Mouse (Mus musculus) frontal cortex, postnatal 14 days (tissue): ENCODE results near the gene Pcdh15.
A peak's percentile ranks its signal among the peaks of the same experiment; 100 is the strongest.

Experiments
- DNase-seq, 2 experiments: peaks; one replicate each; pipeline ENCODE4 v3.0.0; 2022; ENCODE audit warnings: low spot score in 2 of 2

The Pcdh15 gene

DNA sequence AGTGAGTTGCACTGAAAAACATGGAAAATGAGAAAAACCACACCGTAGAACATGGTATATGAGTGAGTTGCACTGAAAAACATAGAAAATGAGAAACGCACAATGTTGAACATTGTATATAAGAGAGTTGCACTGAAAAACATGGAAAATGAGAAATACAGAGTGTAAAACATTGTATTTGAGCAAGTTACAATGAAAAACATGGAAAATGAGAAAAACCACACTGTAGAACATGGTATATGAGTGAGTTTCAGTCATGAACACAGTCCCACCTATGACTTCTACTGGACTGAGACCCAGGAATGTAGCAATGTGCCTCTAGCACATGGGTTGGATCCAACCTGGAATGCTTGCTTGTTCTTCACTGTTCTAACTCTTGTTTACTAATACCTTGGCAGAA, 279.9 kb downstream of the Pcdh15 start:
- no peak for DNase-seq

DNA sequence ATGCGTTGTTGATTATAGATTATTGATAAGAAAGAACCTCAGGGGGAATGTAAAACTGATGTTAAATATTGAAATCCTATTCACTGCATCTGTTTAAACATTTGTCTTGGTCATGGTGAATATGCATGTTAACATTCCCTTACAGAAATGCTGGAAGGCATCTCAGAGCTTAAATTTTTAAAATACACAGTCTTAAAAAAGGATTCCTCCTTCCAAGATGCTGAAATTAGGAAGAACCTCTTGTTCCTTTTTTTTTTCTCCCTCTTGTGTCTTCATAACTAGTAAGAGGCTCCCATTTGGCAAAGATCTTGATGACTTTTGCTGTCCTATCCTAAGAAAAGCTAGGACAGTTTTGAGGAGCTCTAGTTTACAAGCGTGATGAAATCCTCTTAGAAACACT, 284.9 kb downstream of the Pcdh15 start:
- DNase-seq: no peak

DNA sequence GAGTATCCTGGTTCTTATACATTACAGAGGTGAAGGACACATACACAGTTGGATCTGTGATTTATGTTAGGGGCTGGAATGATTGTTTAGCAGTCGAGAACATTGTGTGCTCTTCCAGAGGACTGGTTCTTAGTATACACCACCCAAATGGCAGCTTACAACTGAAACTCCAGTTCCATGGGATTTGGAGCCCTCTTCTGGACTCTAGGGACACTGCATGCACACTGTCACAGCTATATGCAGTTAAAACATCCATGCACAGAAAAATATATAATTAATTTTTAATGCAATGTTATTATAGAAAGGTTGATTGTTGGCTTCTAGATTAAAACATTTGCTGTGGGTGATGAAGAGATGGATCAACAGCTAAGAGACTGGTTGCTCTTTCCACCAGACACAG, 301.3 kb downstream of the Pcdh15 start:
- no peak for DNase-seq

DNA sequence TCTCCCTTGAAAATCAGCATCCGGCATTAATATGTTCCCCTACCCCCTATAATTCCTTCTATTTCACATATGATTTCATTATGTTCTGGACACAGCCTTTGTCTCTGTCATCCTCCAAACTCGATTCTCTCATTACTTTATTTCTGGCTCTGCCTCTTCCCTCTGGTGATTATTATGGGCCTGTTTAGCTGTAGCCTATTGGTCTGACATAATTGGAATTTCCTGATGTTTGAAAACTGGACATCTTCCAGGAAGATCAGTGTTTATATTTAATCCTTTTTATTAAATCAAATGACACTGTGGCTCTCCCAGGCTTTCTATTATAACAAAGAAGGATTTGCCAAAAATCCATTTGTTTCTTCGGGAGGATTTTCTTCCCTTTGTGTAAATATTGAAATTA, 326.3 kb downstream of the Pcdh15 start:
- no peak for DNase-seq

DNA sequence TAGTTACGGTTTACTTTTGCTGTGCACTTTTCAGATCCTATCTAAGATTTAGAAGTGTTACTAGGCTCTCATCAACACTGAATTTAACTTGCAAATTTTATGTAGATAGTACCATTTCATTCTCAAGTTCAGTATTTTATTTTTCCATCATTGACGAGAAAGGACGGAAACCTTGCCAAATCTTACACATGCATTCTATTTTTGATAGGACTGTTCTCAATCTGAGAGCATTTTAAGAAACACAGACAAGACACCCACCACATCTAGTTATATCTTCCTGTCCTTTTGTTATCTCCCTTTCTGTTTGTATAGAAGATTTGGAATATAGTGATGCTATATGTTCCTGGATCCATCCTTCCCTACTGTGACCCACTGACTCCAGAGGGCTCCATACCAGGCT, 332.2 kb downstream of the Pcdh15 start:
- DNase-seq: no peak

DNA sequence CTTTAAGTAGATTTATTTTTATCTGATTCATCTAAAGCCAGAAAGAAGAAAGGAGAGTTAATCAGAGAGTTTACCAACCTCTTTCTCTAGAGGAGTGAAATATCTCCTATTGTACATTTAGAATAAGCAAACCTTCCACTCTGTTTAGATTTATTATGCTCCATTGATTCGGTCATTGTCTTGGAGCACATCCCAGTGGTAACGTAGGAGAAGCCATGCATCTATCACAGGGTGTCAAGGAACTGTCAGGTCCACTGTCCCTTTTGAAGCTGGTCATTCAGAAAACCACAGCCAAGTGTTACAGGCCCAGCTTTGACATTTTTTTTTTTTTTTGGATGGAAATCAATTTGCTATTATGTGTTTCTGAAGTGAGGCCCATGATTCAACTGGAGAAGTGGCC, 384.9 kb downstream of the Pcdh15 start:
- DNase-seq: no peak

- DNase-seq: no peak
Measured at GRCm38 (mm10) chr10:73491654-73492053, 392.5 kb downstream of the Pcdh15 start.

DNA sequence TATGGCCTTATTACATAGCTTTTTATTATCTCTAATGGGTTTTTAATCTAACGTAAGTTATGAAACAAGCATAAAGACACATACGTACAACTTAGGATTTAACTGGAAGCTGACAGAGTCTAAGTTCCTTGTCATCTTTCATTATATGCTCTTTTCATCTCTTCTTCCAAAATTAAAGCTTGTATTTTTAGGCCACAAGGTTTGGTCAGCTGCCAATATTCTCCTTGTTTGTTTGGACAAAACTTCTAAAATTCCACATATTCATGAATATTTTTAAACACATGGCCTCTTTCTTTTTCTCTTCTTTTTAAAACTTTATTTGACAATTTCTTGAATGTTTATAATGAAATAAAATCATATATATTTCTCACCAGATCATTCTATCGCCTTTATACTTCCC, 415.7 kb downstream of the Pcdh15 start:
- DNase-seq: no peak

DNA sequence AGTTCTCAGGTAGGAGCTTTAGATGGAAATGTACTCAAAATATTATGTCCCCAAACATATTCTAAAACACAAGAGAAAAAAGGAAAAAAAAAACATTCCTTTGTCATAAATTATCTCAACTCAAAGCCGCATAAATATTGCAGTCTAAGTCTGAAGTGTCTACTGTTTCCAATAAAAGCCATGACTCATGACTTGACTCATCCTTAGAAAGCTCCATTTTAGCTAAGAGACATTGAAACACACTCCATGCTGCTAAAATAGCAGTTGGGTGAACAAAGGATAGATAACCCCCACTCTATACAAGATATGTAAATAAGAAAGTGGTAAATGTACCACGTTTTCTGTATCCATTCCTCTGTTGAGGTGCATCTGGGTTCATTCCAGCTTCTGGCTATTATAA, 416.6 kb downstream of the Pcdh15 start:
- no peak for DNase-seq

DNA sequence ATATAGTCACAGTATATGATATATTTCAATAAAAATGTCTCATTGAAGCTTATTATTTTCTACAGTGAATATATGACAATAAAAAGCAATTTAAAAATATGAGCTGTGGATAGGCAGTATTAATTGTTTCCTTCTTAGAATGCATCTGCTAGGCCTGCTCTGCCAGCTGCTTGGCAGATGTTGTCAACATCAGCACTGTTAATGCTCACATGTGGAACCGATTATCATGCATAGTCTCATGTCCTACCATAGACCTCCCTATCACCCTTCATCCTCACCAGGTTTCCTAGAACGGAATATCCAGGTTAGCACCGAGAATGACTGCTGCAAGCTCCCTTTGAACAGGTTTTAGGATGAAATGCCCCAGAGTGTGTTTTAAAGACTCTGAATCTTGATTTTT, 420.3 kb downstream of the Pcdh15 start:
- DNase-seq: no peak

DNA sequence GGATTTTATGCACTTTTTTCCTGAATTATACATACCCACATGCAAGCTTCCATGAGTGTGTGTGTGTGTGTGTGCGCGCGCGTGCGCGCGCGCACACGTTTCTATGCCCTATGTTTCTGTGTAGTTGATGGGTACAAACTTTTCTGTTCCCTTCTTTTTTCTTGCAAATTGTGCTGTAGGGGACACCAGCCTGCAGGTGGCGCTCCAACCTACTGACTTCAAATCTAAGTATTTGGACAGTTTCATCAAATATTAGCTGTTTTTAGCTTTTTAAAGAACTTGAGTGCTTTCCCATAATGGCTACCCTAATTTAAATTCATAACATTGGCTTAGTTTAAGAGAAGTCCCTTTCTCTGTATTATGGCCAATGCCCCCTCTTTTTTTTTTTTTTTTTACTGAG, 453.7 kb downstream of the Pcdh15 start:
- DNase-seq: peak in 1 of 2 experiments; percentile 13

DNA sequence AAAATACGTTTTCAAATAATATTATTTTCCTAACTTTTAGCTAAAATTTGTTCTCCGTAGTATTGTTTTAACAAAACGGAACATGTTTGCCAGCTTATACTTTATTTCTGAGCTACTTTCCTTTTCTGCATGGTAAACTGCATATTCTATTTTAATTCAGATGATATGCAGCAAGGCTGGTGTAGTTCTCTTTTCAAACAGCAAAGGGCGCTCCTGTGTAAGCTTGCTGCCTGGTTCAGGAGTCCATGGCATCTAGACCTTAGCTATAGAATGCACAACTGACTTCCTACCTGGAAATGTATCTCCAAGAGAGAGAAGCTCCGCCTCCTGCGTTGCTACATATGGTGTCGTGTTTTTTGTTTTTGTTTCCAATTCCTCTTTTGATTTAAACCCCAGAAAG, 465.1 kb downstream of the Pcdh15 start:
- peak in 1 of 2 experiments; percentile 8 for DNase-seq

- no peak for DNase-seq
Measured at GRCm38 (mm10) chr10:73574711-73575297, 475.7 kb downstream of the Pcdh15 start.

DNA sequence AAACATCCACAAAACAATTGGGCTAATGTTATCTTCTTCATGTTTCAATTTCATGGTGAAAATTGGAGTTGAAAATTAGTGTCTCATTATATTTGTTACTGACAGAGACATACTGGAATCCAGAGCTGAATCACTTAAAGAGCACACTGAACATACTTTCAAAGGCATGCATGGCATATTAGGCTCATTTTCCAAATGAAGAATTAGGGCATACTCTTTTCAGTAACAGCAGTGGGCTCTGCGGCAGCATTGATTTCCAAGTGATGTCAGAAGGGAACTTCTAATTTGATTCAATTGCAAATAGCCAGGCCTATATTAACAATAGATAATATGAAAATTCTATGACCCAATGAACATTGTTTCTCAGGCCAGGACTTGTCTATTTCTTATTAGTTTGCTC, 568.4 kb downstream of the Pcdh15 start:
- no peak for DNase-seq

DNA sequence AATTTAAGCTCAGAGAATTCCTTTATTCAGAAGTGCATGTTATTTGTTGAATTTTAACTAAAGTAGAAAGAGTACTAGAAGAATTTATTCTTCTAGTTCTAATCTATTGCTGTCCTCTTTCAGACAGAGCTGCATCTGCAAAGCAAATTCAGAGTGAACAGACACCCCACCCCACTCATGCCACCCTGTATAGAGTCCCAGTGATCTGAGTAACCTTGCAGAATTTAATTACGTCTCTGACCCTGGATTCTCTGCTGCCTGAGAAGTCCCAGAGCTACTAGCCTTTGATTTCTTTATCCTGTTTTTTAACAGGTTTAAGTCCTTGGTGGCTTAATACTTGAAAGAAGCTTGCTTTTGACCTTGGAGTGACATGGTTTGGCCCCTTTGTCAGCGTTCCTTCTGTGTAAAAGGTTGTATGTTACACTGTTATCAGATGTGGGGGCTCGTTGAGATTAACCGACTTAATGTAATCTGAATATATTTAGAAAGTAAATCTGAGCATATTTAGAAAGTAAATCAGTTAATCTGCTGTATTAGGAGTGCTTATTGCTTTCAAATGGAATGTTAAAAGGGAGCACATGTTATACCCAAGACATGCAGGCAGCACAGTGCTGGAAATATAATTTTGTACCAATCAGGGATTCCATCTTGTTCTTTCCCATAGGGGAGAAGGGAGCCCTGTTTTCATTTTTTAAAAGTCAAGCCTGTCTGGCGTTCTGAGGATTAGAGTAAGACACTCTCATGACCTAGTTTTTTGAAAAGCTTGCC, 601.6 kb downstream of the Pcdh15 start:
- no peak for DNase-seq

GRCm38 (mm10) chr10:73725566-73726240, 626.6 kb downstream of the Pcdh15 start:
- no peak for DNase-seq

GRCm38 (mm10) chr10:73733246-73733645, 634.1 kb downstream of the Pcdh15 start:
- DNase-seq: no peak

DNA sequence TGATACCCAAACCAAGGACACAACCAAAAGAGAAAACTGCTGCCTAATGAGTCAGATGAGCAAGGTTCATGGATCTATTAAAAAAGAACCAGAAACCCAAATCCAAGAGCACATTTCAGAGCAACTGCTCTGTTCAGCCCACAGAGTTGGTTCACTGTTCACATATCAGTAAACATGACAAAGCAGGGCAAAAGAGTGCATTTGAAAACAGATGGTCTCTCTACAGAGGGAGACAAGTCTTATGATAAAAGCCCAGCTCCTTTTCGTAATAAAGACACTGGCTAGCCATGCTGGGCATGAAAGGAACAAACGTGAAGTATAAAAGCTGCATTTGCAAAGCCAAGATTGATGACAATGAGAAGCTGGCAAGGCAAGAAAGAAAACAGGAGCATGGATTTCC, 649.9 kb downstream of the Pcdh15 start:
- no peak for DNase-seq

DNA sequence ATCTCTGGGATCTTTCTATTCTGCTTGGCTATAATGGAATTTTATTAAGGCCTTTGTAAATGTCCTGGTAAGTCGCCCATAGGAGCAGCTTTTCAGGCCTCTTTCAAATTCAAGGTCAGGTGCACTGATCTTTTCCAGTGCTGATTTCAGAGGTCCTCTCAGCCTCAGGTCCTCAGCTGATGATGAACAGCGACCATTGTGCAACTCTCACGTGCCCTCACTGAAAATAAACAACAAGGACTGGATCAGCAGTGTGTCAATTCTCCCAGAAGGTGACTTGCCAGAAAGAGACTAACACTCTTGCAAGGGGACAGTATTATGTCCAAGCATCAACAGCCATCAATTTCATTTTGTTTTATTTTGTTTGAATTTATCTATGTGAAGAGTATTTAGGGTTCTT, 654.7 kb downstream of the Pcdh15 start:
- DNase-seq: no peak

DNA sequence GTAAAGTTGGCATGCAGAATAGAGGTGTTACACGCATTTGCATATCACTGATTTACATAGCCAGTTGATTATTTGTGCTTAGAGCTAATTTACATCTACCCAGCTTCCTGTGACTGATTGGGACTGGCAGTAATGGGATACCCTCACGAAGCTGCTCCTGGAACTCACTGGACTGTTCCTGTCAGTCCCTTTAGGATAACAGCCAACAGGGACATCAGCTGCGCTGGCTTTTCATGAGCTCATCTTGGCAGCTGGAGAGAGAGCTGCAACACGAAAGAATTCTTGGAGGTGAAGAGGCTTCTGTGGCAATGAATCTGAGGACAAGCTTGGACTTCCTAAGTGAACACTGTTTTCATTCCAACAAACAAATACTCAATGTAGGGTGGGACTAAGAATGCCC, 683.8 kb downstream of the Pcdh15 start:
- DNase-seq: no peak

DNA sequence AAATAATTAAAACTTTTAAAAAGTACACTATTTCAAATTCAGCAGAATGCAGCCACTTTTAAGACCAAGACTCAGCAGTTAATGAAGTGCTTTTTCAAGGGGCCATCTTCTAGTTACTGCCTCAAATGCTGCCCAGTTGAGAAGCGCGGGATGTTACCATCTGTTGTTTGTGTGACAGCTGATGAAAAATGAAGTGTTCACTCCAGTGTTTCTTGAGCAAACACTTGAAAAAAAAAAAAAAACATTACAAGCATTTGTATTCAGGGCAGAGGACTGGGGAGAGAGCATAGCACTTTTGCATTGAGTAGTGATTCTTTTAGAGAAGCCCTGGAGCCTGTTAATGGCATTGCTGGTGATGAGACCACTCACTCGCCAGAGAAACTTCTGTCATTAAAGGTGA, 689.0 kb downstream of the Pcdh15 start:
- no peak for DNase-seq

DNA sequence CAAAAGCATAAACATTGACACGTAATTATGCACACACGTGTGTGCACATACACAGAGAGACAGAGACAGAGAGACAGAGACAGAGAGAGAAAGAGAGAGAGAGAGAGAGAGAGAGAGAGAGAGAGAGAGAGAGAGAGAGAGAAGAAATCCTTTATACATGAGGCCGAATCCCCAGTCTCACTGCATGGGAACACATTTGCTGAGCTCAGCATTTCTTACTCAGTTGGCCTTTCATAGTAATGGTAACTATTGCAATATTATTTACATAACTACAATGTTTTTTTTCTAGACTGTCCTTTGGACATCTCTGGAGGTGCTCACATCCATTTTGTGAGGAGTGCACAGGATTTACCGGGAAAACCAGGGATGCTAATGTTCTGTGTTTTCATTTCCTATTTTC, 705.9 kb downstream of the Pcdh15 start:
- DNase-seq: no peak

DNA sequence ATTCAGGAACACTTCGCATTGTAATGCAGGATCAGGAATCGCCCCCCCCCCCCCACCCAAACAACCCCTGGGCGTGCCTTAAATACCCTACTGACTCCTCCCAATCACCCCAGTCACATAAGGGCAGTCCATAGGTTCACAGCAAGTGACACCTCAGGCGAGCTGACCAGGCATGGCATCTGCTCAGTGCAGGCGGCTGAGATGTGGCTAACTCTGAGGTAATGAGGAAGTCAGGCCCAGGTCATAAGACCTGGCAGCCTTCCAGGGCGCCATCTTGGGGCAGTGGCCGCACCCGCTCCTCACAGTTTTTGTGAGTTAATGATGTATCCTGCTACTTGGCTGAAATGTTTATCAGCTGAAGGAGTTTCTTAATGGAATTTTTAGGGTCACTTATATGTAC, 713.2 kb downstream of the Pcdh15 start:
- DNase-seq: no peak
